Mouse (Mus musculus): ENCODE data around the gene Apoa2.
A peak's percentile ranks its signal among the peaks of the same experiment; 100 is the strongest.

The Apoa2 gene

GRCm38 (mm10) chr1:171224857-171225256, at the start of gene Apoa2:
Gene Apoa2, plus strand, starts transcription at chr1:171225054.
- no peak for DNase-seq

GRCm38 (mm10) chr1:171179487-171180171, 45.2 kb upstream of the Apoa2 start:
- no peak for DNase-seq

- DNase-seq = no peak
These were observed 41.8 kb upstream of the Apoa2 start for GRCm38 (mm10) chr1:171183025-171183424.

GRCm38 (mm10) chr1:171183620-171184019, 41.2 kb upstream of the Apoa2 start:
- no peak for DNase-seq

GRCm38 (mm10) chr1:171184314-171184713, 40.5 kb upstream of the Apoa2 start:
- no peak for DNase-seq

- DNase-seq = no peak
These were observed 39.2 kb upstream of the Apoa2 start for GRCm38 (mm10) chr1:171185655-171186054.

- no peak for DNase-seq
These were observed 36.8 kb upstream of the Apoa2 start for GRCm38 (mm10) chr1:171187851-171188700.

GRCm38 (mm10) chr1:171189046-171189445, 35.8 kb upstream of the Apoa2 start:
- DNase-seq = no peak

- DNase-seq = no peak
These were observed 35.3 kb upstream of the Apoa2 start for GRCm38 (mm10) chr1:171189476-171190114.

- DNase-seq = no peak
These were observed 34.0 kb upstream of the Apoa2 start for GRCm38 (mm10) chr1:171190832-171191231.

GRCm38 (mm10) chr1:171192283-171192682, 32.6 kb upstream of the Apoa2 start:
- no peak for DNase-seq

GRCm38 (mm10) chr1:171193093-171193840, 31.6 kb upstream of the Apoa2 start:
- DNase-seq = no peak

- DNase-seq = no peak
These were observed 30.7 kb upstream of the Apoa2 start for GRCm38 (mm10) chr1:171193911-171194830.

- DNase-seq = no peak
These were observed 29.6 kb upstream of the Apoa2 start for GRCm38 (mm10) chr1:171195046-171195822.

GRCm38 (mm10) chr1:171195887-171196397, 28.9 kb upstream of the Apoa2 start, which contains the start of gene Pcp4l1:
Gene Pcp4l1, minus strand, starts transcription at chr1:171196268.
- peak; percentile 34 for DNase-seq

- no peak for DNase-seq
These were observed 25.3 kb upstream of the Apoa2 start for GRCm38 (mm10) chr1:171199532-171199931.

- DNase-seq = no peak
These were observed 24.1 kb upstream of the Apoa2 start for GRCm38 (mm10) chr1:171200769-171201168.

GRCm38 (mm10) chr1:171203471-171204248, 21.2 kb upstream of the Apoa2 start:
- DNase-seq = no peak

GRCm38 (mm10) chr1:171204249-171204644, 20.6 kb upstream of the Apoa2 start:
- DNase-seq = no peak

Measured in cerebellum, adult 8-10 months (tissue).